Mouse (Mus musculus) C2C12 (cell line): ENCODE measurements around the gene Medag. TPM values are rescaled to one million over a fixed set of nuclear protein-coding genes. Genes with fewer than 3 reads are reported as not detected.

Source experiments
- H3K27me3 ChIP-seq: one replicate; pipeline ENCODE4 v1.6.1; 2011; ENCODE audit not compliant: control insufficient read depth, insufficient read depth, insufficient read length
- H3K36me3 ChIP-seq: one replicate; pipeline ENCODE4 v1.6.1; 2011; ENCODE audit not compliant: control insufficient read depth, insufficient read depth
- H3K4me3 ChIP-seq: one replicate; pipeline ENCODE4 v1.5.1; 2011; ENCODE audit warnings: mild to moderate bottlenecking, control low read depth; ENCODE audit not compliant: poor library complexity, insufficient read depth, severe bottlenecking
- H3K79me2 ChIP-seq: one replicate; pipeline ENCODE4 v1.6.1; 2011; ENCODE audit not compliant: control insufficient read depth, insufficient read depth
- H3K79me3 ChIP-seq: one replicate; pipeline ENCODE4 v1.6.1; 2011; ENCODE audit warnings: low read depth, control low read depth
- H3ac ChIP-seq: one replicate; pipeline ENCODE3; 2011; ENCODE audit warnings: low read depth; ENCODE audit not compliant: control insufficient read depth, insufficient read length
- CEBPB ChIP-seq: IDR thresholded peaks from one replicate; pipeline ENCODE4 v1.6.1; 2011; ENCODE audit warnings: low read depth, mild to moderate bottlenecking, control low read depth, moderate library complexity
- CTCF ChIP-seq: IDR thresholded peaks from one replicate; pipeline ENCODE4 v1.5.1; 2011; ENCODE audit not compliant: control insufficient read depth, insufficient read depth, insufficient read length
- FOSL1 ChIP-seq: IDR thresholded peaks from one replicate; pipeline ENCODE4 v1.8.0; 2011; ENCODE audit warnings: mild to moderate bottlenecking, low read length; ENCODE audit not compliant: poor library complexity, insufficient read depth, severe bottlenecking
- MAX ChIP-seq: IDR thresholded peaks from one replicate; pipeline ENCODE4 v1.6.1; 2011; ENCODE audit warnings: mild to moderate bottlenecking, control low read depth
- MYOD1 ChIP-seq: IDR thresholded peaks from one replicate; pipeline ENCODE4 v1.6.1; 2011; ENCODE audit warnings: low read depth; ENCODE audit not compliant: control insufficient read depth, insufficient read length
- MYOG ChIP-seq: IDR thresholded peaks from one replicate; pipeline ENCODE4 v1.6.1; 2011; ENCODE audit not compliant: control insufficient read depth, insufficient read length; ENCODE audit errors: extremely low read depth
- USF1 ChIP-seq: IDR thresholded peaks from one replicate; pipeline ENCODE4 v1.6.1; 2011; ENCODE audit warnings: low read depth, mild to moderate bottlenecking, control low read depth, moderate library complexity
- polyA plus RNA-seq: library from polyadenylated mRNA; unstranded; fragments of >200 nt; fragmentation: generic; extraction: Trizol; gene quantifications from one replicate; pipeline ENCODE4 v1.2.1, GENCODE M21; 2012; ENCODE audit warnings: missing spikeins

Medag gene
- polyA plus RNA-seq, 1 experiment = 0.09 TPM

DNA sequence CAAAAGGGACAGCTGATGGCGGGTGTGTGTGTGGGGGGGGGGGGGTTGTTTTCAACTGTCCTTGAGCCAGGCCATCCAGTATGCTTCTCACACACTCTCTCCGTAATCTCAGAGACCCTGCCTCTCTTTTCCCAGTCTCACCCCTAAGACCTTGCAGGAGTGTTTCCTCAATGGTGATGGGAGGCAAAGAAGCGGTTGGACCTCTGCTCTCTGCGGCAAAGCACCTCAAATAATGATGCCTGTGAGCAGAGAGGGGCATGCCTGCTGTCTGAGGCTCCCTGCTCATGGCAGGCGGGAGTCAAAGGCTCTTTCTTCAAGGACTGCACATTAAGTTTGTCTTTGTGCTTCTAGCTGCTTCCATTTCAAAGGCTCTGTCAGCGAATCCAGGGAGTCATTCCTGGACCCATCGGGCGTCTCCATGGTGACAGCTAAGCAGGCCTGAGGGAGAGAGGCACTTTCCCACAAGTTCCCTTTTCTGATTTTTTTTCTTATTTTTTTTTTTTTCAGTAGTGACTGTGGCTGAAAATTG, 31.1 kb upstream of the Medag start:
- H3ac ChIP-seq = no peak overlapping the region
- no peaks in the 10 kb centered on the region for H3K27me3 ChIP-seq
- TF ChIP-seq CTCF (no peak), CEBPB (no peak), MYOG (no peak), MYOD1 (no peak), MAX (no peak), USF1 (no peak), FOSL1 (no peak)
- H3K79me2 ChIP-seq = no peaks in the 10 kb centered on the region
- H3K4me3 ChIP-seq = no peak overlapping the region
- no peaks in the 10 kb centered on the region for H3K79me3 ChIP-seq
- H3K36me3 ChIP-seq = no peaks in the 10 kb centered on the region

DNA sequence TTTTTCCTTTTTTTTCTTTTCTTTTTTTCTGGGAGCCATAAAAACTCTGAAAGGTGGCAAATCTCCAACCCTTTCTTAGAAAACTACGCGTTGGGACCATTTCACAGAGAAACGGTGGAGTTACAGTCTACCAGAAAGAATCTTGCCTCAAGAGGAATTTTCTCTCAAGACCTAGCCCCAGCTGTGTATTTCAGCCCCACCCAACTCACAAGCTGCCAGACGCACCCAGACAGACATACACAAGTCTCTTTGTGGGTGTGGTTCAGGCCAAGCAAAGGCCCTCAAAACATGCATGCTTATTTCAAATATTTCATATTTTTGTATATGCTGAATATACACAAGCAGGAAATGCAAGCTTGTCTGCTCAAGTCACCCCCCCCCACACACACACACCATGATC, 29.6 kb upstream of the Medag start:
- H3K79me2 ChIP-seq = no peaks in the 10 kb centered on the region
- TF ChIP-seq FOSL1 (no peak), MYOD1 (no peak), CEBPB (no peak), USF1 (no peak), CTCF (no peak), MYOG (no peak), MAX (no peak)

GRCm38 (mm10) chr5:149382601-149383000, 28.9 kb upstream of the Medag start:
- Histone ChIP-seq H3K79me3 (no peaks in the 10 kb centered on the region), H3K27me3 (no peaks in the 10 kb centered on the region), H3K36me3 (no peaks in the 10 kb centered on the region), H3K4me3 (no peak overlapping the region), H3ac (no peak overlapping the region), H3K79me2 (no peaks in the 10 kb centered on the region)
- TF ChIP-seq FOSL1 = no peak
- TF ChIP-seq MYOD1 = no peak

More for the DNA sequence above, 29.6 kb upstream of the Medag start:
- H3K4me3 ChIP-seq = no peak overlapping the region
- H3K27me3 ChIP-seq = no peaks in the 10 kb centered on the region
- H3K79me3 ChIP-seq = no peaks in the 10 kb centered on the region
- no peaks in the 10 kb centered on the region for H3K36me3 ChIP-seq
- no peak overlapping the region for H3ac ChIP-seq

GRCm38 (mm10) chr5:149385228-149385961, 26.2 kb upstream of the Medag start:
- Histone ChIP-seq H3K79me2 (no peaks in the 10 kb centered on the region), H3K36me3 (no peaks in the 10 kb centered on the region), H3ac (no peak overlapping the region), H3K79me3 (no peaks in the 10 kb centered on the region), H3K27me3 (no peaks in the 10 kb centered on the region), H3K4me3 (no peak overlapping the region)
- TF ChIP-seq CTCF (no peak), MYOG (no peak)

GRCm38 (mm10) chr5:149386294-149386850, 25.2 kb upstream of the Medag start:
- Histone ChIP-seq H3K79me3 (no peaks in the 10 kb centered on the region), H3K27me3 (no peaks in the 10 kb centered on the region), H3K4me3 (no peak overlapping the region), H3ac (no peak overlapping the region), H3K79me2 (no peaks in the 10 kb centered on the region), H3K36me3 (no peaks in the 10 kb centered on the region)
- no peak for TF ChIP-seq CTCF
- no peak for TF ChIP-seq CEBPB
- no peak for TF ChIP-seq USF1
- TF ChIP-seq FOSL1 = peak; percentile 52
- no peak for TF ChIP-seq MAX
- TF ChIP-seq MYOD1 = peak; percentile 69

DNA sequence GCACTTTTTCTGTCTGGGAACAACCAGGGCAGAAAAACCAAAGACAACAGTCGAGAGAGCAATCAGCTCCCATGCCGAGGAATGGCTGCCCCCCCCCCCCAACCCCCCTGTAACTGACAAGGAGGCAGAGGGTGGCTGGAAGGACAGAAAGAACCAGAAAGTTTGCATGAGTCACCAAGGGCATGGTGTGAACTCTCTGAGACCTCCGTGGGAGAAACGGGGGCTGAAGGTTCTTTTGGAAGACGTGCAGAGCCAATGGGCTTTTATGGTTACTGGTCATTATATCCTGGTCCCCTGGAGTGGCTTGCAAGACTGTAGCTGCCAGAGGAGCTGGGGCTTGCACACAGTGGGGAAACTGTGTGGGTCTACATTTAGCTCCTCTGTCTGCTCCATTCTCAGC, 22.6 kb upstream of the Medag start:
- Histone ChIP-seq H3K79me2 (no peaks in the 10 kb centered on the region), H3K4me3 (no peak overlapping the region), H3K27me3 (no peaks in the 10 kb centered on the region), H3ac (peak overlapping the region; percentile 44), H3K36me3 (no peaks in the 10 kb centered on the region), H3K79me3 (no peaks in the 10 kb centered on the region)
- TF ChIP-seq MYOD1 (no peak), FOSL1 (no peak), CEBPB (no peak), USF1 (no peak), MAX (no peak), CTCF (no peak), MYOG (no peak)
